Mouse (Mus musculus) cerebellum, adult 2 months (tissue): ENCODE measurements around the gene Vps72. TPM values are rescaled to one million over a fixed set of nuclear protein-coding genes. Genes with fewer than 3 reads are reported as not detected.
A peak's percentile ranks its signal among the peaks of the same experiment; 100 is the strongest.
"Not testable (repeated sequence)": the region's sequence is repeated elsewhere in the genome, so short reads cannot be mapped to it uniquely, and the experiment has no call there.

Experiments used
- DNase-seq, 2 experiments: peaks; one replicate each; pipeline ENCODE4 v3.0.0; 2021
- H3K27ac ChIP-seq: fragments of 200-500 bp; 2 replicates; pipeline ENCODE4 v1.5.1; 2012; ENCODE audit warnings: low read length, control low read depth, inconsistent platforms; ENCODE audit not compliant: insufficient read depth
- H3K27me3 ChIP-seq: fragments of 200-500 bp; 2 replicates; pipeline ENCODE4 v1.6.1; 2012; ENCODE audit warnings: inconsistent platforms, mild to moderate bottlenecking, low read length, moderate library complexity; ENCODE audit not compliant: control insufficient read depth, insufficient read depth
- H3K4me1 ChIP-seq: fragments of 200-500 bp; 2 replicates; pipeline ENCODE4 v1.6.1; 2011; ENCODE audit warnings: low read length; ENCODE audit not compliant: control insufficient read depth, insufficient read depth
- H3K4me3 ChIP-seq: fragments of 200-500 bp; replicated peaks from 2 replicates; pipeline ENCODE3; 2011; ENCODE audit warnings: mild to moderate bottlenecking, low read depth, low read length, control low read depth; ENCODE audit not compliant: insufficient read depth
- CTCF ChIP-seq: fragments of 200-500 bp; IDR thresholded peaks from 2 replicates; pipeline ENCODE4 v1.5.1; 2011; ENCODE audit warnings: low read depth, mild to moderate bottlenecking, control low read depth, low read length, moderate library complexity, borderline replicate concordance; ENCODE audit not compliant: insufficient read depth
- POLR2A ChIP-seq: fragments of 200-500 bp; IDR thresholded peaks from 2 replicates; pipeline ENCODE4 v1.6.1; 2011; ENCODE audit warnings: low read length, control low read depth, borderline replicate concordance; ENCODE audit not compliant: insufficient read depth
- WGBS: fragments of 180-500 bp; shearing (Covaris S2); methylation state at CpG from one replicate; pipeline ENCODE4 v1.1.7; 2018; 5-methylcytosine and 5-hydroxymethylcytosine counted together
- polyA plus RNA-seq: library from polyadenylated mRNA; depleted of rRNA; stranded (reverse); fragments of >200 nt; gene quantifications from 2 replicates; pipeline ENCODE4 v1.2.3, GENCODE M21; 2012

Gene Vps72
- polyA plus RNA-seq, 1 experiment, result 71.7 TPM

GRCm38 (mm10) chr3:95124246-95124645 is 13.4 kb downstream of the Vps72 start, which contains the start of gene Tmod4:
Tmod4 (plus strand) TSS chr3:95124476.
- no peaks in the 10 kb centered on the region for H3K27me3 ChIP-seq
- H3K27ac ChIP-seq, result no peak within 1 kb of the TSS
- DNase-seq, result no peak
- H3K4me1 ChIP-seq, result peaks cover 13% of the 10 kb centered on the region
- no peak within 1 kb of the TSS for H3K4me3 ChIP-seq
- no peak for TF ChIP-seq POLR2A
- peak; percentile 35; the same call in 1 of the 2 replicates for TF ChIP-seq CTCF
- 52% methylated on average over 6 of the region's 6 CpGs for WGBS

- H3K27ac ChIP-seq, result no peak overlapping the region
- peak in 1 of 2 experiments; percentile 26 for DNase-seq
Measured at GRCm38 (mm10) chr3:95124972-95125371, 14.2 kb downstream of the Vps72 start.

GRCm38 (mm10) chr3:95129226-95129651 is 18.4 kb downstream of the Vps72 start:
- H3K27ac ChIP-seq, result peak overlapping the region; percentile 80
- DNase-seq, result peak; percentile 64 to 79
- WGBS, result 10% methylated on average over 6 of the region's 6 CpGs
- no peak for TF ChIP-seq CTCF
- 0 out of 2 replicates have a peak, but pooled peaks have one; percentile 16 for TF ChIP-seq POLR2A
- peaks cover 21% of the 10 kb centered on the region for H3K4me1 ChIP-seq
- no peaks in the 10 kb centered on the region for H3K27me3 ChIP-seq
- peak overlapping the region; percentile 6 for H3K4me3 ChIP-seq

More at GRCm38 (mm10) chr3:95124972-95125371, 14.2 kb downstream of the Vps72 start:
- Histone ChIP-seq H3K4me3 (no peak overlapping the region), H3K4me1 (peaks cover 20% of the 10 kb centered on the region), H3K27me3 (no peaks in the 10 kb centered on the region)
- 5% methylated on average over 5 of the region's 5 CpGs for WGBS
- TF ChIP-seq POLR2A (no peak), CTCF (no peak)

- TF ChIP-seq CTCF, result no peak
- no peak for TF ChIP-seq POLR2A
- WGBS, result 89% methylated on average over 5 of the region's 5 CpGs
- peaks cover 21% of the 10 kb centered on the region for H3K4me1 ChIP-seq
Measured at GRCm38 (mm10) chr3:95130081-95130480, 19.3 kb downstream of the Vps72 start.

GRCm38 (mm10) chr3:95132389-95132788 is 21.6 kb downstream of the Vps72 start:
- not testable (repeated sequence) for DNase-seq, H3K27ac ChIP-seq, H3K27me3 ChIP-seq, H3K4me3 ChIP-seq
- H3K4me1 ChIP-seq, result peaks cover 23% of the 10 kb centered on the region
- 82% methylated on average over 2 of the region's 2 CpGs for WGBS

More at GRCm38 (mm10) chr3:95130081-95130480, 19.3 kb downstream of the Vps72 start:
- Histone ChIP-seq H3K27ac (no peak overlapping the region), H3K27me3 (no peaks in the 10 kb centered on the region), H3K4me3 (no peak overlapping the region)
- no peak for DNase-seq

- Histone ChIP-seq H3K4me3 (peak overlapping the region; percentile 76), H3K27me3 (no peaks in the 10 kb centered on the region), H3K4me1 (peaks cover 21% of the 10 kb centered on the region), H3K27ac (peak overlapping the region; percentile 12; the same call in 1 of the 2 replicates)
- TF ChIP-seq POLR2A (no peak), CTCF (no peak)
- DNase-seq, result peak in 1 of 2 experiments; percentile 20
- 54% methylated on average over 11 of the region's 11 CpGs for WGBS
Measured at GRCm38 (mm10) chr3:95133176-95133575, 22.4 kb downstream of the Vps72 start.

- Histone ChIP-seq H3K4me1 (peaks cover 16% of the 10 kb centered on the region), H3K27me3 (no peaks in the 10 kb centered on the region), H3K4me3 (peak within 1 kb of the TSS; percentile 76), H3K27ac (peak within 1 kb of the TSS; percentile 12; the same call in 1 of the 2 replicates)
- under 1% methylated on average over 20 of the region's 20 CpGs for WGBS
- DNase-seq, result peak; percentile 91 to 96
- peak; percentile 48; the same call in 1 of the 2 replicates for TF ChIP-seq POLR2A
- 0 out of 2 replicates have a peak, but pooled peaks have one; percentile 5 for TF ChIP-seq CTCF
Measured at GRCm38 (mm10) chr3:95133680-95134101, 22.9 kb downstream of the Vps72 start, which contains the start of the genes Scnm1 and Lysmd1. Scnm1 (minus strand) TSS chr3:95134011. Lysmd1 (plus strand) TSS chr3:95134088.

GRCm38 (mm10) chr3:95134133-95134532 is 23.3 kb downstream of the Vps72 start:
- not testable (repeated sequence) for DNase-seq
- WGBS, result no CpG with 5 or more reads among the region's 12 CpGs

More at GRCm38 (mm10) chr3:95134133-95134532, 23.3 kb downstream of the Vps72 start:
- H3K27ac ChIP-seq, H3K27me3 ChIP-seq, H3K4me3 ChIP-seq: not testable (repeated sequence)
- peaks cover 11% of the 10 kb centered on the region for H3K4me1 ChIP-seq
